Mouse (Mus musculus) forebrain, embryonic 14.5 days (tissue): ENCODE measurements around the gene Gtf2ird2. TPM values are rescaled to one million over a fixed set of nuclear protein-coding genes. Genes with fewer than 3 reads are reported as not detected.

Experiments used
- ATAC-seq: fragments of 200-750 bp; cut with Nextera tagmentation; 2 replicates; pipeline ENCODE4 v1.8.0; 2017; ENCODE audit warnings: mild to moderate bottlenecking, moderate library complexity
- DNase-seq: peaks from one replicate; pipeline ENCODE4 v3.0.0-alpha.2; 2015; ENCODE audit warnings: low spot score
- H3K27ac ChIP-seq: fragments of 300-500 bp; sonication (generic); 2 replicates; pipeline ENCODE4 v1.5.1; 2014; ENCODE audit warnings: low read depth, mild to moderate bottlenecking, control low read depth, low read length, moderate library complexity
- H3K27me3 ChIP-seq: fragments of 300-500 bp; sonication (generic); replicated peaks from 2 replicates; pipeline ENCODE4 v1.6.1; 2014; ENCODE audit warnings: low read length, control low read depth, mixed read lengths; ENCODE audit not compliant: control insufficient read depth, insufficient read depth
- H3K36me3 ChIP-seq: fragments of 300-500 bp; sonication (generic); 2 replicates; pipeline ENCODE4 v1.6.1; 2014; ENCODE audit warnings: low read length, control low read depth; ENCODE audit not compliant: control insufficient read depth, insufficient read depth
- H3K4me1 ChIP-seq: fragments of 300-500 bp; sonication (generic); 2 replicates; pipeline ENCODE4 v1.6.1; 2014; ENCODE audit warnings: antibody characterized with exemption, low read length, control low read depth; ENCODE audit not compliant: control insufficient read depth, insufficient read depth
- H3K4me2 ChIP-seq: fragments of 300-500 bp; sonication (generic); 2 replicates; pipeline ENCODE4 v1.6.1; 2014; ENCODE audit warnings: mild to moderate bottlenecking, control low read depth, low read length
- H3K4me3 ChIP-seq: fragments of 300-500 bp; sonication (generic); 2 replicates; pipeline ENCODE4 v1.5.1; 2014; ENCODE audit warnings: low read depth, low read length, control low read depth
- H3K9ac ChIP-seq: fragments of 300-500 bp; sonication (generic); 2 replicates; pipeline ENCODE4 v1.6.1; 2014; ENCODE audit warnings: mild to moderate bottlenecking, low read length, control low read depth, moderate library complexity
- H3K9me3 ChIP-seq: fragments of 300-500 bp; sonication (generic); replicated peaks from 2 replicates; pipeline ENCODE4 v1.6.1; 2016; ENCODE audit warnings: low read length, control low read depth, mixed read lengths; ENCODE audit not compliant: control insufficient read depth
- WGBS: fragments of 180-500 bp; shearing (Covaris S2); extraction: QIAGEN DNeasy Blood & Tissue Kit; methylation state at CpG from one replicate; pipeline ENCODE4 v1.1.7; 2014; 5-methylcytosine and 5-hydroxymethylcytosine counted together
- polyA plus RNA-seq: library from polyadenylated mRNA; unstranded; fragments of >200 nt; fragmentation: Nextera tagmentation; extraction: Ambion mirVana; gene quantifications from 2 replicates; pipeline ENCODE4 v1.2.1, GENCODE M21; 2014

Gene Gtf2ird2
- polyA plus RNA-seq, 1 experiment from 2014 or later = 5.7 TPM

- H3K4me2 ChIP-seq = no peak overlapping the region
- H3K36me3 ChIP-seq = peaks cover 42% of the 10 kb centered on the region
- WGBS = 89% methylated on average over 11 of the region's 11 CpGs
- H3K27me3 ChIP-seq = no peaks in the 10 kb centered on the region
- ATAC-seq (no peak), DNase-seq (no peak)
- no peaks in the 10 kb centered on the region for H3K4me1 ChIP-seq
- H3K27ac ChIP-seq = no peak overlapping the region
- no peak overlapping the region for H3K9ac ChIP-seq
- no peaks in the 10 kb centered on the region for H3K9me3 ChIP-seq
- H3K4me3 ChIP-seq = no peak overlapping the region
Observed at GRCm38 (mm10) chr5:134151895-134152294, 31.9 kb upstream of the Gtf2ird2 start.

GRCm38 (mm10) chr5:134155916-134156466 is 27.8 kb upstream of the Gtf2ird2 start:
- no peaks in the 10 kb centered on the region for H3K4me1 ChIP-seq
- H3K4me2 ChIP-seq = no peak overlapping the region
- no peak overlapping the region for H3K4me3 ChIP-seq
- ATAC-seq (no peak), DNase-seq (no peak)
- no peaks in the 10 kb centered on the region for H3K27me3 ChIP-seq
- H3K9ac ChIP-seq = no peak overlapping the region
- H3K9me3 ChIP-seq = no peaks in the 10 kb centered on the region
- H3K36me3 ChIP-seq = peaks cover 36% of the 10 kb centered on the region; the same call in 1 of the 2 replicates
- H3K27ac ChIP-seq = no peak overlapping the region
- 95% methylated on average over 7 of the region's 7 CpGs for WGBS

GRCm38 (mm10) chr5:134164688-134165087 is 19.1 kb upstream of the Gtf2ird2 start:
- Histone ChIP-seq H3K4me2 (no peak overlapping the region), H3K4me3 (no peak overlapping the region), H3K9ac (no peak overlapping the region), H3K27ac (no peak overlapping the region), H3K27me3 (no peaks in the 10 kb centered on the region), H3K36me3 (peaks cover 24% of the 10 kb centered on the region), H3K4me1 (peaks cover 10% of the 10 kb centered on the region; the same call in 1 of the 2 replicates), H3K9me3 (no peaks in the 10 kb centered on the region)
- DNase-seq (peak; percentile 63), ATAC-seq (0 out of 2 replicates have a peak, but pooled peaks have one; percentile 23)
- WGBS = 52% methylated on average over 5 of the region's 5 CpGs

GRCm38 (mm10) chr5:134166642-134167041 is 17.2 kb upstream of the Gtf2ird2 start:
- Histone ChIP-seq H3K9me3 (no peaks in the 10 kb centered on the region), H3K27me3 (no peaks in the 10 kb centered on the region), H3K4me2 (no peak overlapping the region), H3K27ac (no peak overlapping the region), H3K4me1 (peaks cover 10% of the 10 kb centered on the region; the same call in 1 of the 2 replicates), H3K9ac (no peak overlapping the region), H3K36me3 (peaks cover 34% of the 10 kb centered on the region), H3K4me3 (no peak overlapping the region)
- 91% methylated on average over 7 of the region's 7 CpGs for WGBS
- no peak for ATAC-seq
- no peak for DNase-seq

- no peak overlapping the region for H3K4me2 ChIP-seq
- H3K27ac ChIP-seq = no peak overlapping the region
- no peak overlapping the region for H3K4me3 ChIP-seq
- peaks cover 29% of the 10 kb centered on the region for H3K36me3 ChIP-seq
- H3K4me1 ChIP-seq = peaks cover 10% of the 10 kb centered on the region; the same call in 1 of the 2 replicates
- H3K9ac ChIP-seq = no peak overlapping the region
- H3K27me3 ChIP-seq = no peaks in the 10 kb centered on the region
- H3K9me3 ChIP-seq = no peaks in the 10 kb centered on the region
- ATAC-seq (no peak), DNase-seq (no peak)
- WGBS = 92% methylated on average over 9 of the region's 9 CpGs
Observed at GRCm38 (mm10) chr5:134168033-134168432, 15.8 kb upstream of the Gtf2ird2 start.

- WGBS = 88% methylated on average over 10 of the region's 10 CpGs
- DNase-seq (no peak), ATAC-seq (no peak)
- H3K9me3 ChIP-seq = no peaks in the 10 kb centered on the region
- H3K27me3 ChIP-seq = no peaks in the 10 kb centered on the region
- no peak overlapping the region for H3K4me2 ChIP-seq
- H3K9ac ChIP-seq = no peak overlapping the region
- no peak overlapping the region for H3K27ac ChIP-seq
- H3K4me1 ChIP-seq = peaks cover 10% of the 10 kb centered on the region; the same call in 1 of the 2 replicates
- peaks cover 22% of the 10 kb centered on the region; the same call in 1 of the 2 replicates for H3K36me3 ChIP-seq
- no peak overlapping the region for H3K4me3 ChIP-seq
Observed at GRCm38 (mm10) chr5:134169231-134169630, 14.6 kb upstream of the Gtf2ird2 start.

GRCm38 (mm10) chr5:134170167-134170566 is 13.7 kb upstream of the Gtf2ird2 start:
- ATAC-seq = no peak
- H3K4me1 ChIP-seq = peaks cover 2% of the 10 kb centered on the region
- no peak overlapping the region for H3K27ac ChIP-seq
- H3K4me2 ChIP-seq = no peak overlapping the region
- no peaks in the 10 kb centered on the region for H3K9me3 ChIP-seq
- H3K27me3 ChIP-seq = no peaks in the 10 kb centered on the region
- peaks cover 22% of the 10 kb centered on the region; the same call in 1 of the 2 replicates for H3K36me3 ChIP-seq
- no peak overlapping the region for H3K9ac ChIP-seq
- DNase-seq = no peak
- no peak overlapping the region for H3K4me3 ChIP-seq
- WGBS = 95% methylated on average over 8 of the region's 8 CpGs

- Histone ChIP-seq H3K4me2 (no peak overlapping the region), H3K9ac (no peak overlapping the region), H3K4me3 (no peak overlapping the region), H3K27ac (no peak overlapping the region), H3K9me3 (no peaks in the 10 kb centered on the region), H3K36me3 (peaks cover 15% of the 10 kb centered on the region; the same call in 1 of the 2 replicates), H3K27me3 (no peaks in the 10 kb centered on the region), H3K4me1 (peaks cover 7% of the 10 kb centered on the region)
- DNase-seq (peak; percentile 17), ATAC-seq (no peak)
- 36% methylated on average over 4 of the region's 4 CpGs for whole genome bisulfite sequencing
Observed at GRCm38 (mm10) chr5:134173206-134173605, 10.6 kb upstream of the Gtf2ird2 start.

GRCm38 (mm10) chr5:134175696-134176095 is 8.1 kb upstream of the Gtf2ird2 start:
- 9% methylated on average over 10 of the region's 10 CpGs for WGBS
- Histone ChIP-seq H3K4me2 (peak overlapping the region; percentile 84), H3K27me3 (no peaks in the 10 kb centered on the region), H3K9ac (peak overlapping the region; percentile 71), H3K4me1 (peaks cover 7% of the 10 kb centered on the region), H3K9me3 (no peaks in the 10 kb centered on the region), H3K4me3 (peak overlapping the region; percentile 93), H3K36me3 (peaks cover 11% of the 10 kb centered on the region; the same call in 1 of the 2 replicates), H3K27ac (no peak overlapping the region)
- DNase-seq = no peak
- no peak for ATAC-seq
